In the genomic region with DNA sequence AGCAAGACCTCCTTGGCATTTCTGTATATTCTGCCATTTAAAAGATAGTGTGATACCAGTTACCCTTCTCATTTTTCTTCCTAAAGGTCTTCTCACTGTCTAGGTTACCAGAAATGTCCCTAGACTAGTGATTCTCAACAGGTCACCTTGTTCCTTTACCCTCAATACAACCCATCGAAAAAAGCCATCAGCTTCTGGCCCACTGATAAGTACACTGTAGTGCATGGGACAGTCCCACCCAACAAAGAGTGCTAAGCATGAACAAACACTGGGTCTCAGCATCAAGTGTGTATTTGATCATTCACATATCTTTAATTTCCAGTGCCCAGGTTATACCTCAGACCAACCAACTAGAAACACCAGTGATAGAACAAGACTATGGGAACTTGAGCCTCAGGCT, we compare ENCODE assay signal across 28 mouse cellular contexts. TPM values are rescaled to one million over a fixed set of nuclear protein-coding genes. Genes with fewer than 3 reads are reported as not detected.
"Had no signal": no experiment of that assay in that cellular context is flagged by ENCODE, and none has a peak within 500 bp of the region (broad histone marks: within the 10 kb centered on the region; RNA-seq: fewer than 3 reads in every experiment).

No protein-coding gene starts in this region.

- H3K9ac ChIP-seq: heart, embryonic 12.5 days; hindbrain, embryonic 12.5 days; hindbrain, embryonic 14.5 days; intestine, embryonic 15.5 days; kidney, embryonic 15.5 days; limb, embryonic 12.5 days had no signal

- DNase-seq: gastrocnemius, postnatal 14 days; gastrocnemius, postnatal 36 days; heart, adult 2 months; heart, postnatal 10 days; heart, postnatal 4 days; kidney, adult 2 months; kidney, adult 9 months; kidney, postnatal 14 days; kidney, postnatal 4 days; lung, adult 2 months had no signal

- H3K9me3 ChIP-seq: heart, embryonic 12.5 days; hindbrain, embryonic 10.5 days; hindbrain, embryonic 12.5 days; intestine, embryonic 15.5 days; kidney, embryonic 15.5 days; limb, embryonic 10.5 days; limb, embryonic 12.5 days had no signal

- H3K4me1 ChIP-seq: heart, embryonic 12.5 days; hindbrain, embryonic 10.5 days; hindbrain, embryonic 12.5 days; intestine, embryonic 15.5 days; kidney, embryonic 15.5 days; limb, embryonic 10.5 days; limb, embryonic 12.5 days had no signal

- ATAC-seq: hindbrain, embryonic 16.5 days; inflammation-experienced regulatory T-cells, adult 6 months; intestine, embryonic 15.5 days; intestine, postnatal 0 days had no signal

- H3K4me2 ChIP-seq: hindbrain, embryonic 12.5 days; hindbrain, embryonic 14.5 days; intestine, embryonic 15.5 days; kidney, embryonic 15.5 days; limb, embryonic 12.5 days had no signal

- H3K27me3 ChIP-seq: heart, embryonic 12.5 days; hindbrain, embryonic 12.5 days; intestine, embryonic 15.5 days; kidney, embryonic 15.5 days; limb, embryonic 12.5 days had no signal

- H3K4me3 ChIP-seq: heart, adult 2 months; hindbrain, embryonic 10.5 days; hindbrain, embryonic 12.5 days; intestine, embryonic 15.5 days; kidney, embryonic 15.5 days; layer of hippocampus, adult 2 months; left cerebral cortex, adult 2 months; limb, embryonic 10.5 days; limb, embryonic 12.5 days had no signal

- H3K27ac ChIP-seq: heart, adult 2 months; hindbrain, embryonic 10.5 days; hindbrain, embryonic 12.5 days; hindbrain, embryonic 14.5 days; intestine, embryonic 15.5 days; kidney, embryonic 15.5 days; kidney, postnatal 0 days; layer of hippocampus, adult 2 months; left cerebral cortex, adult 2 months; limb, embryonic 10.5 days; limb, embryonic 12.5 days had no signal

- H3K36me3 ChIP-seq: heart, embryonic 12.5 days; hindbrain, embryonic 10.5 days; hindbrain, embryonic 12.5 days; intestine, embryonic 15.5 days; kidney, embryonic 15.5 days; limb, embryonic 10.5 days; limb, embryonic 12.5 days had no signal

RNA-seq across cellular contexts. Expression of a gene that starts 55.1 kb away (rescaled TPM):
- total RNA-seq: gastrocnemius, postnatal 14 days; gastrocnemius, postnatal 36 days; heart, adult 2 months; heart, postnatal 25 days; layer of hippocampus, adult 2 months; layer of hippocampus, postnatal 25 days; left cerebral cortex, postnatal 14 days; left cerebral cortex, postnatal 36 days had no signal
- polyA plus RNA-seq: hindbrain, embryonic 10.5 days; hindbrain, embryonic 12.5 days; hindbrain, embryonic 16.5 days; inflammation-experienced regulatory T-cells, adult 6 months had no signal
